Mouse (Mus musculus): ENCODE data around the gene Gpt2. TPM values are rescaled to one million over a fixed set of nuclear protein-coding genes. Genes with fewer than 3 reads are reported as not detected.

The Gpt2 gene
- polyA plus RNA-seq, 1 experiment = 6.1 TPM

- peaks cover 23% of the 10 kb centered on the region for H3K4me1 ChIP-seq (ENCODE audit: control insufficient read depth, insufficient read depth, low read length)
- no peak for TF ChIP-seq POLR2A (IDR thresholded peaks at IDR 0.05; ENCODE audit: borderline replicate concordance, low read depth, low read length)
- TF ChIP-seq CTCF (IDR thresholded peaks at IDR 0.05; ENCODE audit: low read depth, low read length) = no peak
- H3K4me3 ChIP-seq (ENCODE audit: insufficient read depth, low read length) = no peak overlapping the region
- no peak overlapping the region for H3K27ac ChIP-seq (ENCODE audit: insufficient read depth, low read depth, low read length)
These were observed 8.1 kb downstream of the Gpt2 start for GRCm38 (mm10) chr8:85500460-85500859.

- H3K4me3 ChIP-seq (ENCODE audit: insufficient read depth, low read length) = no peak overlapping the region
- no peak overlapping the region for H3K27ac ChIP-seq (ENCODE audit: insufficient read depth, low read depth, low read length)
- TF ChIP-seq POLR2A (IDR thresholded peaks at IDR 0.05; ENCODE audit: borderline replicate concordance, low read depth, low read length) = no peak
- TF ChIP-seq CTCF (IDR thresholded peaks at IDR 0.05; ENCODE audit: low read depth, low read length) = no peak
- peaks cover 23% of the 10 kb centered on the region for H3K4me1 ChIP-seq (ENCODE audit: control insufficient read depth, insufficient read depth, low read length)
These were observed 8.7 kb downstream of the Gpt2 start for GRCm38 (mm10) chr8:85500955-85501685.

GRCm38 (mm10) chr8:85502381-85502780, 10.0 kb downstream of the Gpt2 start:
- Histone ChIP-seq H3K4me1 (ENCODE audit: control insufficient read depth, insufficient read depth, low read length) (peaks cover 26% of the 10 kb centered on the region), H3K27ac (ENCODE audit: insufficient read depth, low read depth, low read length) (0 out of 2 replicates have a peak overlapping the region, but pooled peaks have one; percentile 3), H3K4me3 (ENCODE audit: insufficient read depth, low read length) (no peak overlapping the region)
- TF ChIP-seq CTCF (IDR thresholded peaks at IDR 0.05; ENCODE audit: low read depth, low read length) (no peak), POLR2A (IDR thresholded peaks at IDR 0.05; ENCODE audit: borderline replicate concordance, low read depth, low read length) (no peak)

- Histone ChIP-seq H3K4me3 (ENCODE audit: insufficient read depth, low read length) (no peak overlapping the region), H3K4me1 (ENCODE audit: control insufficient read depth, insufficient read depth, low read length) (peaks cover 26% of the 10 kb centered on the region), H3K27ac (ENCODE audit: insufficient read depth, low read depth, low read length) (no peak overlapping the region)
- TF ChIP-seq CTCF (IDR thresholded peaks at IDR 0.05; ENCODE audit: low read depth, low read length) = no peak
- TF ChIP-seq POLR2A (IDR thresholded peaks at IDR 0.05; ENCODE audit: borderline replicate concordance, low read depth, low read length) = no peak
These were observed 10.7 kb downstream of the Gpt2 start for GRCm38 (mm10) chr8:85503065-85503464.

- TF ChIP-seq CTCF (IDR thresholded peaks at IDR 0.05; ENCODE audit: low read depth, low read length) (no peak), POLR2A (IDR thresholded peaks at IDR 0.05; ENCODE audit: borderline replicate concordance, low read depth, low read length) (no peak)
- Histone ChIP-seq H3K4me1 (ENCODE audit: control insufficient read depth, insufficient read depth, low read length) (peaks cover 15% of the 10 kb centered on the region), H3K27ac (ENCODE audit: insufficient read depth, low read depth, low read length) (no peak overlapping the region), H3K4me3 (ENCODE audit: insufficient read depth, low read length) (no peak overlapping the region)
These were observed 12.3 kb downstream of the Gpt2 start for GRCm38 (mm10) chr8:85504704-85505103.

GRCm38 (mm10) chr8:85506620-85507019, 14.2 kb downstream of the Gpt2 start:
- Histone ChIP-seq H3K4me1 (ENCODE audit: control insufficient read depth, insufficient read depth, low read length) (peaks cover 15% of the 10 kb centered on the region), H3K27ac (ENCODE audit: insufficient read depth, low read depth, low read length) (no peak overlapping the region), H3K4me3 (ENCODE audit: insufficient read depth, low read length) (no peak overlapping the region)
- TF ChIP-seq CTCF (IDR thresholded peaks at IDR 0.05; ENCODE audit: low read depth, low read length) (no peak), POLR2A (IDR thresholded peaks at IDR 0.05; ENCODE audit: borderline replicate concordance, low read depth, low read length) (no peak)

GRCm38 (mm10) chr8:85508661-85509060, 16.3 kb downstream of the Gpt2 start:
- H3K4me3 ChIP-seq (ENCODE audit: insufficient read depth, low read length) = no peak overlapping the region
- H3K27ac ChIP-seq (ENCODE audit: insufficient read depth, low read depth, low read length) = no peak overlapping the region
- H3K4me1 ChIP-seq (ENCODE audit: control insufficient read depth, insufficient read depth, low read length) = peaks cover 10% of the 10 kb centered on the region
- TF ChIP-seq CTCF (IDR thresholded peaks at IDR 0.05; ENCODE audit: low read depth, low read length) (no peak), POLR2A (IDR thresholded peaks at IDR 0.05; ENCODE audit: borderline replicate concordance, low read depth, low read length) (no peak)

- no peak for TF ChIP-seq CTCF (IDR thresholded peaks at IDR 0.05; ENCODE audit: low read depth, low read length)
- no peak for TF ChIP-seq POLR2A (IDR thresholded peaks at IDR 0.05; ENCODE audit: borderline replicate concordance, low read depth, low read length)
- H3K27ac ChIP-seq (ENCODE audit: insufficient read depth, low read depth, low read length) = no peak overlapping the region
- H3K4me3 ChIP-seq (ENCODE audit: insufficient read depth, low read length) = no peak overlapping the region
- peaks cover 14% of the 10 kb centered on the region for H3K4me1 ChIP-seq (ENCODE audit: control insufficient read depth, insufficient read depth, low read length)
These were observed 19.9 kb downstream of the Gpt2 start for GRCm38 (mm10) chr8:85512234-85512633.

- TF ChIP-seq POLR2A (IDR thresholded peaks at IDR 0.05; ENCODE audit: borderline replicate concordance, low read depth, low read length) = no peak
- no peak for TF ChIP-seq CTCF (IDR thresholded peaks at IDR 0.05; ENCODE audit: low read depth, low read length)
- peaks cover 14% of the 10 kb centered on the region for H3K4me1 ChIP-seq (ENCODE audit: control insufficient read depth, insufficient read depth, low read length)
- no peak overlapping the region for H3K4me3 ChIP-seq (ENCODE audit: insufficient read depth, low read length)
- no peak overlapping the region for H3K27ac ChIP-seq (ENCODE audit: insufficient read depth, low read depth, low read length)
These were observed 20.9 kb downstream of the Gpt2 start for GRCm38 (mm10) chr8:85513283-85513682.

- peaks cover 14% of the 10 kb centered on the region for H3K4me1 ChIP-seq (ENCODE audit: control insufficient read depth, insufficient read depth, low read length)
- H3K4me3 ChIP-seq (ENCODE audit: insufficient read depth, low read length) = no peak overlapping the region
- H3K27ac ChIP-seq (ENCODE audit: insufficient read depth, low read depth, low read length) = no peak overlapping the region
- TF ChIP-seq CTCF (IDR thresholded peaks at IDR 0.05; ENCODE audit: low read depth, low read length) (no peak), POLR2A (IDR thresholded peaks at IDR 0.05; ENCODE audit: borderline replicate concordance, low read depth, low read length) (no peak)
These were observed 23.0 kb downstream of the Gpt2 start for GRCm38 (mm10) chr8:85515391-85515790.

Measured in bone marrow macrophage, adult 2 months (primary cell).